Mouse (Mus musculus) midbrain, embryonic 15.5 days (tissue): ENCODE results near the gene 1700003E16Rik. TPM values are rescaled to one million over a fixed set of nuclear protein-coding genes. Genes with fewer than 3 reads are reported as not detected.
"Not testable (repeated sequence)": the region's sequence is repeated elsewhere in the genome, so short reads cannot be mapped to it uniquely, and the experiment has no call there.

ENCODE experiments used
- ATAC-seq: fragments of 200-750 bp; cut with Nextera tagmentation; replicated peaks from 2 replicates; pipeline ENCODE4 v1.8.0; 2017; ENCODE audit warnings: moderate TSS enrichment
- H3K27ac ChIP-seq: fragments of 300-500 bp; sonication (generic); 2 replicates; pipeline ENCODE4 v1.5.1; 2015; ENCODE audit warnings: mild to moderate bottlenecking, inconsistent platforms
- H3K27me3 ChIP-seq: fragments of 300-500 bp; sonication (generic); replicated peaks from 2 replicates; pipeline ENCODE4 v1.6.1; 2015; ENCODE audit warnings: inconsistent platforms
- H3K36me3 ChIP-seq: fragments of 300-500 bp; sonication (generic); replicated peaks from 2 replicates; pipeline ENCODE4 v1.6.1; 2015; ENCODE audit warnings: inconsistent platforms
- H3K4me1 ChIP-seq: fragments of 300-500 bp; sonication (generic); 2 replicates; pipeline ENCODE4 v1.6.1; 2015; ENCODE audit warnings: inconsistent platforms
- H3K4me2 ChIP-seq: fragments of 300-500 bp; sonication (generic); 2 replicates; pipeline ENCODE4 v1.6.1; 2015; ENCODE audit warnings: inconsistent platforms, mild to moderate bottlenecking, moderate library complexity
- H3K4me3 ChIP-seq: fragments of 300-500 bp; sonication (generic); 2 replicates; pipeline ENCODE4 v1.5.1; 2015; ENCODE audit warnings: mild to moderate bottlenecking, inconsistent platforms
- H3K9ac ChIP-seq: fragments of 300-500 bp; sonication (generic); 2 replicates; pipeline ENCODE4 v1.6.1; 2015; ENCODE audit warnings: mild to moderate bottlenecking, inconsistent platforms
- H3K9me3 ChIP-seq: fragments of 300-500 bp; sonication (generic); 2 replicates; pipeline ENCODE4 v1.6.1; 2016; ENCODE audit warnings: inconsistent platforms
- WGBS: fragments of 180-500 bp; shearing (Covaris S2); methylation state at CpG from one replicate; pipeline ENCODE4 v1.1.7; 2015; ENCODE audit warnings: mixed read lengths; 5-methylcytosine and 5-hydroxymethylcytosine counted together
- polyA plus RNA-seq: library from polyadenylated mRNA; unstranded; fragments of >200 nt; fragmentation: Nextera tagmentation; extraction: Ambion mirVana; gene quantifications from 2 replicates; pipeline ENCODE4 v1.2.1, GENCODE M21; 2015

Gene 1700003E16Rik
- polyA plus RNA-seq, 1 experiment from 2014 or later, result 9.5 TPM

DNA sequence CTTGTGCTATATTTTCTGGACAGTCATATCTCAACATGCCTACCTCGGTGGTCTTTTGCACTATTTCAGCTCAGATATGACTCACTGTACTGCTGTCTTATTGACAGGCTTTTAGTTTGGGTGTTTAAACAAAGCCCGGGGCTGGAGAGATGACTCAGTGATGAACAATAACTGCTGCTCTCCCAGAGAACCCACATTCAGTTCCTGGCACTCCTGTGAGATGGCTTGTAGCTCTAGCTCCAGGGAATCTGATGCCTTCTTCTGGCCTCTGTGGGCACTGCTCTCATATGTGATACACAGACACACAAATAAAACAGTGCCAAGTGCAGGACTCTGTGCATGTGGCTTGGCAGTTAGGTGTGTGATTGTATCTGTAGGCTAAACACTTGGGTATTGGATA is 11.0 kb upstream of the 1700003E16Rik start:
- H3K4me1 ChIP-seq, result peaks cover 8% of the 10 kb centered on the region
- no peak overlapping the region for H3K4me2 ChIP-seq
- no peak overlapping the region for H3K4me3 ChIP-seq
- no peaks in the 10 kb centered on the region for H3K9me3 ChIP-seq
- H3K27me3 ChIP-seq, result no peaks in the 10 kb centered on the region
- ATAC-seq, result no peak
- H3K36me3 ChIP-seq, result no peaks in the 10 kb centered on the region
- WGBS, result 84% methylated on average over 2 of the region's 2 CpGs
- no peak overlapping the region for H3K9ac ChIP-seq
- no peak overlapping the region for H3K27ac ChIP-seq

DNA sequence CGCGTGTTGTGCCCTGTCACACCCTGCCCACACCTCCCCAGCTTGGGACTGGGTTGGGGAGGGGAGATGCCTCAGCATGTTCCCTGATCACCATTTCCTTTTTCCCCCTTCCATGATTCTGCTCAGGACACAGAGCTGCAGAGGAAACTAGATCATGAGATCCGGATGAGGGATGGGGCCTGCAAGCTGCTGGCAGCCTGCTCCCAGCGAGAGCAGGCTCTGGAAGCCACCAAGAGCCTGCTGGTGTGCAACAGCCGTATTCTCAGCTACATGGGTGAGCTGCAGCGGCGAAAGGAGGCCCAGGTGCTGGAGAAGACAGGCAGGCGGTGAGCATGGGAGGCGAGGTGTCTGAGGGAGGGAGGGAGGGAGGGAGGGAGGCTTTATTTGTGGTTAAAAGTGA is 10.4 kb upstream of the 1700003E16Rik start:
- no peak overlapping the region for H3K27ac ChIP-seq
- WGBS, result 76% methylated on average over 9 of the region's 9 CpGs
- H3K4me2 ChIP-seq, result no peak overlapping the region
- H3K27me3 ChIP-seq, result no peaks in the 10 kb centered on the region
- no peaks in the 10 kb centered on the region for H3K36me3 ChIP-seq
- ATAC-seq, result no peak
- H3K9me3 ChIP-seq, result no peaks in the 10 kb centered on the region
- H3K4me1 ChIP-seq, result peaks cover 8% of the 10 kb centered on the region
- H3K4me3 ChIP-seq, result no peak overlapping the region
- H3K9ac ChIP-seq, result no peak overlapping the region

DNA sequence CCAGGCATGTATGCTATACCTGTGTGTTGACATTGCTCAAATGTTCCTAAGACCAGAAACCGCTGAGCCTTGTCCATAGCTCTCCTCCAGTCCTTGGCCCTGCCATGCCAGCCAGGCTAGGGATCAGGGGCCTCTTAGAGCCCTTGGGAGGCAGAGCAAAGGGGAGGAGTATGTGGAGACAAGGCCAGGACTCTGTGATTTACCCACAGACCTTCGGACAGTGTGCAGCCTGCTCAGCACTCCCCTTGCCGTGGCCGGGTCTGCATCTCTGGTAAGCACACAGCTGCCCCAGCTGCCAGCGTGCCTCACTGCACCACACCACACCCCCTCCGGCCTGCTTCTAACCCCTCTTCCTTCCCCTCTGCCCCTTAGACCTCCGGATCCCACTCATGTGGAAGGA is 8.9 kb upstream of the 1700003E16Rik start:
- WGBS, result 62% methylated on average over 7 of the region's 7 CpGs
- Histone ChIP-seq H3K27ac (no peak overlapping the region), H3K27me3 (no peaks in the 10 kb centered on the region), H3K4me2 (no peak overlapping the region), H3K4me3 (no peak overlapping the region), H3K36me3 (no peaks in the 10 kb centered on the region), H3K9me3 (no peaks in the 10 kb centered on the region), H3K4me1 (peaks cover 8% of the 10 kb centered on the region; the same call in 1 of the 2 replicates), H3K9ac (no peak overlapping the region)
- ATAC-seq, result no peak

DNA sequence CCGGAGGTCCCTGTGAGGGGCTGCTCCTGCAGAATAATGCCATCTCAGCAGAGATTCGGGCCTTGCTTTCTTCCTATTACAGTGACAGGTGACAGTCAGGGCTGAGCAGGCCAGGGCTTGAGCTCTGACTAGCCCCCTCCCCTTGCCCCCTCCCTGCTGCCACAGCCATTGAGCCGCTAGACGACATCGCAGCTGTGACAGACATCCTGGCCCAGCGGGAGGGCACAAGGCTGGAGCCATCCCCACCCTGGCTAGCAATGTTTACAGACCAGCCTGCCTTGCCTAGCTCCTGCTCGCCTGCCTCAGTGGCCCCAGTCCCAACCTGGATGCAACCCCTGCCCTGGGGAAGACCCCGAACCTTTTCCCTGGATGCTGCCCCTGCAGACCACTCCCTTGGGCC is 4.5 kb upstream of the 1700003E16Rik start:
- H3K4me3 ChIP-seq, result no peak overlapping the region
- H3K4me2 ChIP-seq, result no peak overlapping the region
- H3K27ac ChIP-seq, result no peak overlapping the region
- WGBS, result 20% methylated on average over 8 of the region's 8 CpGs
- no peak for ATAC-seq
- H3K4me1 ChIP-seq, result peaks cover 22% of the 10 kb centered on the region
- H3K36me3 ChIP-seq, result no peaks in the 10 kb centered on the region; the same call in 1 of the 2 replicates
- no peak overlapping the region for H3K9ac ChIP-seq
- no peaks in the 10 kb centered on the region for H3K27me3 ChIP-seq
- no peaks in the 10 kb centered on the region for H3K9me3 ChIP-seq

DNA sequence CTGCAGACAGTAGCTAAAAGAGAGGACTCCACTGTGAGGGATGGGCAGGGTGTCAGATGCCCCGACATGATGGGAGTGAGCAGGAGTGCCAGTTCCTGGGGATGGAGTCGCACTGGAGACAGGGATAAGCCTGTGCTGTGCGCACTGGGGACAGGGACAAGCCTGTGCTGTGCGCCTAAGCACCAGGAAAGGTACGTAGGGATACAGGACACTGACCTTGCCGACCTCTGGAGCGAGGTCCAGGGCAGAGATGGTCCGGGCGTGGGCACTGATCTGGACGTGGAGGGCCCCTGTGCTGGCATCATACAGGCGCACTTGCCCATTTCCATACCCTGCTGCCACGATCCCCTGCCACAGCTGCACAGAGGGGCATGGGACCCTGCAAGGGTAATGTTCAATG is 3.2 kb upstream of the 1700003E16Rik start:
- H3K36me3 ChIP-seq, result no peaks in the 10 kb centered on the region; the same call in 1 of the 2 replicates
- H3K9ac ChIP-seq, result no peak overlapping the region
- no peak for ATAC-seq
- 87% methylated on average over 12 of the region's 12 CpGs for WGBS
- H3K27ac ChIP-seq, result no peak overlapping the region
- no peaks in the 10 kb centered on the region for H3K27me3 ChIP-seq
- H3K4me2 ChIP-seq, result no peak overlapping the region
- H3K4me3 ChIP-seq, result no peak overlapping the region
- no peaks in the 10 kb centered on the region for H3K9me3 ChIP-seq
- peaks cover 24% of the 10 kb centered on the region for H3K4me1 ChIP-seq

DNA sequence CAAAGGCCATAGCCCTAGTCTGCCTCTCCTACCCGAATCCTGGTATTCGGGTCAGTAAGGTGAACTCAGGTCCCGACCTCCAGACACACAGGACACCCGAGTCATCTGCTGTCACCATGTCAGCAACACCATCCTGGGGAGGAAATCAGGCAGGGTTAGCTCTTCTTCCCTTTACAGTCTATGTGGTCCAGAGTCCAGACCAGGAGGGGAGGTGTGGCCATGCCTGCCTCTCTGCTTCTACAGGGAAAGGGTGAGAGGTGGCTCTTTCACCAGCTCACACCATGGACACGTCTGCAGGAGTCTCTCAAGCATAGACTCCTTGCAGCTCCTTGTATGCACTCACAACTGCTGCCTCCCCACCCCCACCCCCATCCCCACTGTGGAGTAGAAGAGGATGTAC is 2.7 kb upstream of the 1700003E16Rik start:
- Histone ChIP-seq H3K27ac (no peak overlapping the region), H3K36me3 (no peaks in the 10 kb centered on the region; the same call in 1 of the 2 replicates), H3K4me2 (no peak overlapping the region), H3K4me1 (peaks cover 24% of the 10 kb centered on the region), H3K27me3 (no peaks in the 10 kb centered on the region), H3K9ac (no peak overlapping the region), H3K9me3 (no peaks in the 10 kb centered on the region), H3K4me3 (no peak overlapping the region)
- ATAC-seq, result no peak
- WGBS, result 79% methylated on average over 5 of the region's 5 CpGs

DNA sequence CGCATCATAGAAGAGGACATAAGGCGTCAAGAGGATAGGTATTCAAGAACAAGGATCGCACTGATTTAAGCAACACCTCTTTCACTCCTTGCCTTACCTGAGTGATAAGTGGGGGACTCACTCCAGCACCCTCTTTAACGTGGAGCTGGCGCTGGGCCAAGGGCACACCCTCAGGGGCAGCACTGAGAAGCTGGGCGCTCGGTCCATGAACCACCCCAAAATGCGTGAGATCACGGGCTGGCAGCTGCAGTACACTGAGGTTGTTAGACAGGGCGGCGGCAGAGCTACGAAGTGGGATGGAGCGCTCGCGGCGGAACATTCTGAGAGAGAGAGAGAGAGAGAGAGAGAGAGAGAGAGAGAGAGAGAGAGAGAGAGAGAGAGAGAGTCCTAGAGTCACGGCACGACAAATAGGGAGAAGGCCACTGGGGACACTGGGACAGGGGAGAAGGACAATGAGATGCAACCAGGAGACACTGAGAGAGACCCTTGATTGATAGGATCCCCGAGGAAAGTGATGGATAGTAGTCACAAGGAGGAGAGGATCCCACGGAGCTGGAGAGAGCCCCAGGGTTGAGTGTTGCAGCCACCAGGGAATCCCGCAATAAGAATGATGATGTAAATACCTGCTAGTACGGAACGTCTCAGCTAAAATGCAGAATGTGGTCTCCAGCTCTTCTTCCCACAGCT is 509 bp upstream of the 1700003E16Rik start:
- Histone ChIP-seq H3K9me3 (no peaks in the 10 kb centered on the region), H3K27ac (peak overlapping the region; percentile 46; the same call in 1 of the 2 replicates), H3K27me3 (peaks cover 9% of the 10 kb centered on the region), H3K4me2 (peak overlapping the region; percentile 66), H3K9ac (peak overlapping the region; percentile 43), H3K4me3 (peak overlapping the region; percentile 59), H3K4me1 (peaks cover 24% of the 10 kb centered on the region), H3K36me3 (no peaks in the 10 kb centered on the region; the same call in 1 of the 2 replicates)
- ATAC-seq, result peak; percentile 62
- 7% methylated on average over 23 of the region's 23 CpGs for WGBS

DNA sequence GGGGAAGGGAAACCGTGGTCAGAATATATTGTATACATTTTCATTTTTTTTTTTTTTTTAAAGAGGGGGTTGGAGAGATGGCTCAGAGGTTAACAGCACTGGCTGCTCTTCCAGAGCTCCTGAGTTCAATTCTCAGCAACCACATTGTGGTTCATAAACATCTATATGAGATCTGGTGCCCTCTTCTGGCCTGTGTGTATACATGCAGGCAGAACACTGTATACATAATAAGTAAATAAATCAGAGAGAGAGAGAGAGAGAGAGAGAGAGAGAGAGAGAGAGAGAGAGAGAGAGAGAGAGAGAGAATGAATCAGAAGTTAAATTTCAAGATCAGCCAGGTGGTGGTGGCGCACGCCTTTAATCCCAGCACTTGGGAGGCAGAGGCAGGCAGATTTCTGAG is 3.3 kb downstream of the 1700003E16Rik start:
- not testable (repeated sequence) for H3K9ac ChIP-seq, H3K36me3 ChIP-seq, H3K27ac ChIP-seq, H3K4me3 ChIP-seq, ATAC-seq, H3K9me3 ChIP-seq, H3K4me2 ChIP-seq
- Histone ChIP-seq H3K4me1 (peaks cover 34% of the 10 kb centered on the region), H3K27me3 (peaks cover 32% of the 10 kb centered on the region)
- WGBS, result 40% methylated on average over 3 of the region's 3 CpGs

DNA sequence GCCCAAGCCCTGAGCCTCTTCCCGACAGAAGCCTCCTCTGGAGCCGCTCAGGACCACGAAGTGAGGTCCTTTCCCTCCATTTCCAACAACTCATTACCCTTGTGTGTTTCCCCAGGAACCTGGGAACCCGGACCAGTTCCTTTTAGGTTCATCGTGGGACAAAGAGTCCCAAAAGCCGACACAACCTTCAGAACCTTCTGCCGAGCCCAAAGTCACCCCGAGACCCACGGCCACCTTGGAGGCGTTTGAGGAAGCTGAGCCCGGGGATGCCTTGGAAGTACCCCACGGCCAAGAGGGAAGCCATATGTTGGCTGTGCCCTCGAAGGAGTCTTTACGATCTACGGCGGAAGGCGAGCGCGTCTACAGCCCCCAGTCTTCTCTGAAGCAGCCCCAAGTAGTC is 5.2 kb downstream of the 1700003E16Rik start:
- H3K27me3 ChIP-seq, result peaks cover 32% of the 10 kb centered on the region
- peak overlapping the region; percentile 25 for H3K4me3 ChIP-seq
- WGBS, result 8% methylated on average over 19 of the region's 19 CpGs
- H3K4me2 ChIP-seq, result peak overlapping the region; percentile 44
- H3K4me1 ChIP-seq, result peaks cover 31% of the 10 kb centered on the region
- no peak overlapping the region for H3K27ac ChIP-seq
- ATAC-seq, result no peak
- no peaks in the 10 kb centered on the region for H3K36me3 ChIP-seq
- no peaks in the 10 kb centered on the region for H3K9me3 ChIP-seq
- H3K9ac ChIP-seq, result 0 out of 2 replicates have a peak overlapping the region, but pooled peaks have one; percentile 2

DNA sequence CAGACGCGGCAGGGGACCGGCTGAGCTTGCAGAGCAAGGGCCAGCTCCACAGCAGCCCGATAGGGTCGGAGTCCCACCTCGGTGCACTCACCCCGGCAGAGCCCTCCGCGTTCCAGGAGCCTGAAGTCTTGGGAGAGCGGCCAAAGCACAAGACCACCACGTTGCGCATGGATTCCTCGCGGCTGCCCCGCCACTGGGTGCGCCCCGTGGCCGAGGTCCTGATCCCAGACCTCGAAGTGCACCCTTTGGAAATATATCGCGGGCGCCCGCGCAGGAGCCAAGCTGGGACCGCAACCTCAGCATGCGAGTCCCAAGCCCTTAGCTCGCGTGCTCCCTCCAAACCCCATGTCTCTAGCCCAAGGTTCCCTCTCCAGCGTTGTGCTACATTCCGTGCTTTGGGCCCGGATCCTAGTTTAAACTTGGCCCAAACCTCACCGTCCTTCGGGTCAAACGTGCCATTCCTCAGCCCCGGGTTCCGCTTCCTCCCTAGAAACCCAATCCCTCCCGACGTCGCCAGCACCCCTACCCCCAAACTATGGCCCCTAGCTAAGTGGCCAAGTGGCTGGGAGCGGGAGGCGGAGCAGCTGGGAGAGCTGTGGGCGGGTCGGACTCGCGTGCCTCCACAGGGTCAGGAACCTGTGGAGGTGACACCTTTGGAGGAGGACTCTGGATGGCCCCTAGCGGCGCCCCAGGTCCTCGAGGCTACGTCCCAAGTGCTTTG is 5.9 kb downstream of the 1700003E16Rik start:
- H3K27me3 ChIP-seq, result peaks cover 32% of the 10 kb centered on the region
- H3K27ac ChIP-seq, result no peak overlapping the region
- H3K36me3 ChIP-seq, result no peaks in the 10 kb centered on the region
- no peaks in the 10 kb centered on the region for H3K9me3 ChIP-seq
- H3K9ac ChIP-seq, result peak overlapping the region; percentile 2; the same call in 1 of the 2 replicates
- ATAC-seq, result no peak
- H3K4me2 ChIP-seq, result peak overlapping the region; percentile 44
- peak overlapping the region; percentile 25 for H3K4me3 ChIP-seq
- WGBS, result 1% methylated on average over 49 of the region's 49 CpGs
- peaks cover 32% of the 10 kb centered on the region for H3K4me1 ChIP-seq

DNA sequence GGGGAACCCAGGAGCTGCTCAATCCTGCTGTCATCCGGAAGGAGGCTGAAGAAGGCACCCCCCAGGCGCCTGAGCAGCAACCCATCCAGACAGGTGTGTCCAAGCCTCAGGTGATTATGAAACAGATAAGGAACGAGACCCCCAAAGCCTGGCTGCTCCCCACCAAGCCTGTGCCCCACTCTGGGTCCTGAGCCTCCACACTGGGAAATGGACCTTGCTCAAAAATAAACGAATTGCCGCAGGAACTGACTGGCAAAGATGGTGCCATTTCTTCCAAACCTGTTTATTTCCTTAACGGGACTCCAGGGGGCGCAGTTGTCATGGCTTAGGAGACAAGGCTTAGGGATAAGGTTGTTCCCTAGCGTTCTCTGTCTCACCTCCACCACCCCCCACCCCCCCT is 6.5 kb downstream of the 1700003E16Rik start:
- Histone ChIP-seq H3K9me3 (no peaks in the 10 kb centered on the region), H3K4me3 (peak overlapping the region; percentile 25), H3K4me1 (peaks cover 38% of the 10 kb centered on the region), H3K36me3 (no peaks in the 10 kb centered on the region), H3K4me2 (peak overlapping the region; percentile 44), H3K27me3 (peaks cover 32% of the 10 kb centered on the region), H3K27ac (no peak overlapping the region), H3K9ac (no peak overlapping the region)
- WGBS, result 2% methylated on average over 8 of the region's 8 CpGs
- ATAC-seq, result no peak

DNA sequence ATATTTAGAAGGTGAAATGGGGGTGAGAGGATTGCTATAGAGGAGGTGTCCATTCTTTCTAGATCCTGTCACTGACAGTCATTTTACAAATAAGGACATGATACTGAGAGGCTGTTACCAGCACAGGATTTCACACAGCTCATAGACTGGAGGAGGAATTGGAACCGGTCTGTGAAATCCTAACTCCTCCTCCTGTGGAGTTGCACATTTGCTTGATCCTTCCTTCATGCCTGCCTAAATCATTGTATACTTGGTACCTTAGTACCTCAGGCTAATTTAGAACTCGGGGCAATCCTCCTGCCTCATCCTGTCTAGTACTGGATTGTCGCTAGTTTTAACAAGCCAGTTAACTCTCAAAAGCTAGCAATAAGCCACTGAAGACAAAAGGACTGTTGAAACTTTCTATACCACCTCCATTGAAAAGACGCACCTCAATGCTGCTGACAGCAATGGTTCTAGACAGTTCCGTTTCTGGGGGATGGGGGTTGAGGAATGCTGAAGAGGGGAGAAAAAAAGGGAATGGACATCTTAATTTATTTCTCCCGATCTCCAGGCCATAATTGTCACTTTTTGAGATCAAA is 8.9 kb downstream of the 1700003E16Rik start:
- H3K27me3 ChIP-seq, result peaks cover 29% of the 10 kb centered on the region
- peak overlapping the region; percentile 94 for H3K27ac ChIP-seq
- H3K9ac ChIP-seq, result peak overlapping the region; percentile 82
- no peaks in the 10 kb centered on the region for H3K36me3 ChIP-seq
- WGBS, result 3% methylated on average over 6 of the region's 6 CpGs
- peak; percentile 53 for ATAC-seq
- H3K4me1 ChIP-seq, result peaks cover 56% of the 10 kb centered on the region
- H3K4me3 ChIP-seq, result peak overlapping the region; percentile 65
- no peaks in the 10 kb centered on the region for H3K9me3 ChIP-seq
- H3K4me2 ChIP-seq, result peak overlapping the region; percentile 84
